Mouse (Mus musculus) C2C12 (cell line): ENCODE measurements at regions not wholly inside any gene's neighbourhood (a gene's known extent, or its start where the extent isn't known, plus 50 kb on each side); places are given as distances from the start of the nearest gene placed in this dataset.

Experiments
- H3K27me3 ChIP-seq: one replicate; pipeline ENCODE4 v1.6.1; 2011; ENCODE audit not compliant: control insufficient read depth, insufficient read depth, insufficient read length
- H3K36me3 ChIP-seq: one replicate; pipeline ENCODE4 v1.6.1; 2011; ENCODE audit not compliant: control insufficient read depth, insufficient read depth
- H3K4me3 ChIP-seq: one replicate; pipeline ENCODE4 v1.5.1; 2011; ENCODE audit warnings: mild to moderate bottlenecking, control low read depth; ENCODE audit not compliant: poor library complexity, insufficient read depth, severe bottlenecking
- H3K79me2 ChIP-seq: one replicate; pipeline ENCODE4 v1.6.1; 2011; ENCODE audit not compliant: control insufficient read depth, insufficient read depth
- H3K79me3 ChIP-seq: one replicate; pipeline ENCODE4 v1.6.1; 2011; ENCODE audit warnings: low read depth, control low read depth
- H3ac ChIP-seq: one replicate; pipeline ENCODE3; 2011; ENCODE audit warnings: low read depth; ENCODE audit not compliant: control insufficient read depth, insufficient read length
- CEBPB ChIP-seq: IDR thresholded peaks from one replicate; pipeline ENCODE4 v1.6.1; 2011; ENCODE audit warnings: low read depth, mild to moderate bottlenecking, control low read depth, moderate library complexity
- CTCF ChIP-seq: IDR thresholded peaks from one replicate; pipeline ENCODE4 v1.5.1; 2011; ENCODE audit not compliant: control insufficient read depth, insufficient read depth, insufficient read length
- FOSL1 ChIP-seq: IDR thresholded peaks from one replicate; pipeline ENCODE4 v1.8.0; 2011; ENCODE audit warnings: mild to moderate bottlenecking, low read length; ENCODE audit not compliant: poor library complexity, insufficient read depth, severe bottlenecking
- MAX ChIP-seq: IDR thresholded peaks from one replicate; pipeline ENCODE4 v1.6.1; 2011; ENCODE audit warnings: mild to moderate bottlenecking, control low read depth
- MYOD1 ChIP-seq: IDR thresholded peaks from one replicate; pipeline ENCODE4 v1.6.1; 2011; ENCODE audit warnings: low read depth; ENCODE audit not compliant: control insufficient read depth, insufficient read length
- MYOG ChIP-seq: IDR thresholded peaks from one replicate; pipeline ENCODE4 v1.6.1; 2011; ENCODE audit not compliant: control insufficient read depth, insufficient read length; ENCODE audit errors: extremely low read depth
- USF1 ChIP-seq: IDR thresholded peaks from one replicate; pipeline ENCODE4 v1.6.1; 2011; ENCODE audit warnings: low read depth, mild to moderate bottlenecking, control low read depth, moderate library complexity

GRCm38 (mm10) chr4:64676881-64677280 is 447.1 kb upstream of the Pappa start:
- no peak overlapping the region for H3ac ChIP-seq
- H3K79me2 ChIP-seq = no peaks in the 10 kb centered on the region
- H3K4me3 ChIP-seq = no peak overlapping the region
- no peaks in the 10 kb centered on the region for H3K36me3 ChIP-seq
- no peaks in the 10 kb centered on the region for H3K27me3 ChIP-seq
- TF ChIP-seq MYOG (no peak), USF1 (no peak), MAX (no peak), CTCF (no peak), FOSL1 (no peak), MYOD1 (no peak), CEBPB (no peak)
- no peaks in the 10 kb centered on the region for H3K79me3 ChIP-seq

- Histone ChIP-seq H3K4me3 (no peak overlapping the region), H3K79me2 (no peaks in the 10 kb centered on the region), H3ac (no peak overlapping the region), H3K36me3 (no peaks in the 10 kb centered on the region), H3K79me3 (no peaks in the 10 kb centered on the region), H3K27me3 (no peaks in the 10 kb centered on the region)
- TF ChIP-seq CTCF = no peak
- no peak for TF ChIP-seq MAX
- no peak for TF ChIP-seq FOSL1
- no peak for TF ChIP-seq MYOG
- no peak for TF ChIP-seq CEBPB
- TF ChIP-seq USF1 = no peak
- TF ChIP-seq MYOD1 = no peak
These were observed 439.3 kb upstream of the Pappa start for GRCm38 (mm10) chr4:64684654-64685053.

GRCm38 (mm10) chr4:64696134-64696533 is 427.8 kb upstream of the Pappa start:
- no peaks in the 10 kb centered on the region for H3K27me3 ChIP-seq
- H3ac ChIP-seq = no peak overlapping the region
- H3K79me3 ChIP-seq = no peaks in the 10 kb centered on the region
- H3K36me3 ChIP-seq = no peaks in the 10 kb centered on the region
- H3K4me3 ChIP-seq = no peak overlapping the region
- no peak for TF ChIP-seq MAX
- no peak for TF ChIP-seq USF1
- no peaks in the 10 kb centered on the region for H3K79me2 ChIP-seq

- no peaks in the 10 kb centered on the region for H3K79me3 ChIP-seq
- no peaks in the 10 kb centered on the region for H3K27me3 ChIP-seq
- no peaks in the 10 kb centered on the region for H3K79me2 ChIP-seq
- H3ac ChIP-seq = no peak overlapping the region
- H3K4me3 ChIP-seq = no peak overlapping the region
- no peak for TF ChIP-seq CEBPB
- no peak for TF ChIP-seq CTCF
- TF ChIP-seq USF1 = no peak
- no peak for TF ChIP-seq FOSL1
- TF ChIP-seq MYOG = no peak
- TF ChIP-seq MYOD1 = no peak
- TF ChIP-seq MAX = no peak
- no peaks in the 10 kb centered on the region for H3K36me3 ChIP-seq
These were observed 400.7 kb upstream of the Pappa start for GRCm38 (mm10) chr4:64723296-64723695.

- no peaks in the 10 kb centered on the region for H3K79me3 ChIP-seq
- H3K4me3 ChIP-seq = no peak overlapping the region
- H3K27me3 ChIP-seq = no peaks in the 10 kb centered on the region
- no peaks in the 10 kb centered on the region for H3K36me3 ChIP-seq
- H3ac ChIP-seq = no peak overlapping the region
- TF ChIP-seq CTCF (no peak), MAX (no peak), CEBPB (no peak), USF1 (no peak), MYOG (no peak), MYOD1 (no peak), FOSL1 (no peak)
- H3K79me2 ChIP-seq = no peaks in the 10 kb centered on the region
These were observed 399.1 kb upstream of the Pappa start for GRCm38 (mm10) chr4:64724851-64725250.

GRCm38 (mm10) chr4:64755986-64756385 is 368.0 kb upstream of the Pappa start:
- Histone ChIP-seq H3K4me3 (no peak overlapping the region), H3ac (no peak overlapping the region), H3K79me3 (no peaks in the 10 kb centered on the region), H3K27me3 (no peaks in the 10 kb centered on the region), H3K79me2 (no peaks in the 10 kb centered on the region), H3K36me3 (no peaks in the 10 kb centered on the region)
- TF ChIP-seq USF1 (no peak), MAX (no peak), MYOD1 (no peak), FOSL1 (no peak), CEBPB (no peak), MYOG (no peak), CTCF (no peak)
